Mouse (Mus musculus) forebrain, embryonic 10.5 days (tissue): ENCODE data around the gene Unc13a. TPM values are rescaled to one million over a fixed set of nuclear protein-coding genes. Genes with fewer than 3 reads are reported as not detected.

Experiments
- DNase-seq: peaks from one replicate; pipeline ENCODE4 v3.0.0-alpha.2; 2017; ENCODE audit warnings: low spot score; ENCODE audit errors: extremely low spot score
- H3K27ac ChIP-seq: fragments of 300-500 bp; sonication (generic); 2 replicates; pipeline ENCODE4 v1.5.1; 2016; ENCODE audit warnings: mild to moderate bottlenecking
- H3K27me3 ChIP-seq: fragments of 300-500 bp; sonication (generic); 2 replicates; pipeline ENCODE4 v1.6.1; 2016; ENCODE audit warnings: mild to moderate bottlenecking; ENCODE audit not compliant: poor library complexity, severe bottlenecking
- H3K36me3 ChIP-seq: fragments of 300-500 bp; sonication (generic); replicated peaks from 2 replicates; pipeline ENCODE4 v1.6.1; 2016; ENCODE audit warnings: mild to moderate bottlenecking, moderate library complexity
- H3K4me1 ChIP-seq: fragments of 300-500 bp; sonication (generic); 2 replicates; pipeline ENCODE4 v1.6.1; 2016
- H3K4me3 ChIP-seq: fragments of 300-500 bp; sonication (generic); 2 replicates; pipeline ENCODE4 v1.5.1; 2016; ENCODE audit warnings: mild to moderate bottlenecking, moderate library complexity
- H3K9me3 ChIP-seq: fragments of 300-500 bp; sonication (generic); 2 replicates; pipeline ENCODE4 v1.6.1; 2016; ENCODE audit warnings: mild to moderate bottlenecking, moderate library complexity
- WGBS: fragments of 180-500 bp; shearing (Covaris S2); methylation state at CpG from one replicate; pipeline ENCODE4 v1.1.7; 2016; 5-methylcytosine and 5-hydroxymethylcytosine counted together
- polyA plus RNA-seq: library from polyadenylated mRNA; unstranded; fragments of >200 nt; fragmentation: Nextera tagmentation; extraction: Ambion mirVana; gene quantifications from 2 replicates; pipeline ENCODE4 v1.2.1, GENCODE M21; 2016

Gene Unc13a
- polyA plus RNA-seq, 1 experiment from 2014 or later: 3.3 TPM

GRCm38 (mm10) chr8:71597451-71597850 lies 74.1 kb downstream of the Unc13a start, which contains the start of gene Fam129c:
TSS of gene Fam129c (plus strand) at chr8:71597648.
- WGBS: 93% methylated on average over 3 of the region's 3 CpGs
- DNase-seq: no peak
- peaks cover 43% of the 10 kb centered on the region for H3K36me3 ChIP-seq
- 0 out of 2 replicates have a peak within 1 kb of the TSS, but pooled peaks have one; percentile 36 for H3K27ac ChIP-seq
- no peak within 1 kb of the TSS for H3K4me3 ChIP-seq
- H3K27me3 ChIP-seq: peaks cover 37% of the 10 kb centered on the region
- no peaks in the 10 kb centered on the region for H3K9me3 ChIP-seq
- H3K4me1 ChIP-seq: peaks cover 43% of the 10 kb centered on the region

- Histone ChIP-seq H3K9me3 (no peaks in the 10 kb centered on the region), H3K27me3 (peaks cover 31% of the 10 kb centered on the region), H3K4me1 (peaks cover 38% of the 10 kb centered on the region), H3K36me3 (peaks cover 43% of the 10 kb centered on the region), H3K27ac (no peak overlapping the region), H3K4me3 (no peak overlapping the region)
- DNase-seq: no peak
- WGBS: 87% methylated on average over 4 of the region's 4 CpGs
Observed at GRCm38 (mm10) chr8:71596798-71597197, 74.8 kb downstream of the Unc13a start.

- peak overlapping the region; percentile 23; the same call in 1 of the 2 replicates for H3K4me3 ChIP-seq
- H3K27ac ChIP-seq: 0 out of 2 replicates have a peak overlapping the region, but pooled peaks have one; percentile 36
- H3K36me3 ChIP-seq: peaks cover 43% of the 10 kb centered on the region
- no peak for DNase-seq
- 58% methylated on average over 6 of the region's 6 CpGs for WGBS
- H3K9me3 ChIP-seq: no peaks in the 10 kb centered on the region
- peaks cover 27% of the 10 kb centered on the region for H3K27me3 ChIP-seq
- H3K4me1 ChIP-seq: peaks cover 41% of the 10 kb centered on the region
Observed at GRCm38 (mm10) chr8:71596384-71596783, 75.2 kb downstream of the Unc13a start.

- WGBS: 7% methylated on average over 27 of the region's 27 CpGs
- Histone ChIP-seq H3K4me1 (peaks cover 46% of the 10 kb centered on the region), H3K27me3 (peaks cover 25% of the 10 kb centered on the region), H3K9me3 (no peaks in the 10 kb centered on the region), H3K4me3 (peak overlapping the region; percentile 23), H3K27ac (0 out of 2 replicates have a peak overlapping the region, but pooled peaks have one; percentile 36), H3K36me3 (peaks cover 43% of the 10 kb centered on the region)
- peak; percentile 87 for DNase-seq
Observed at GRCm38 (mm10) chr8:71595862-71596261, 75.7 kb downstream of the Unc13a start.

- Histone ChIP-seq H3K9me3 (no peaks in the 10 kb centered on the region), H3K4me3 (0 out of 2 replicates have a peak overlapping the region, but pooled peaks have one; percentile 12), H3K4me1 (peaks cover 49% of the 10 kb centered on the region), H3K36me3 (peaks cover 30% of the 10 kb centered on the region), H3K27ac (no peak overlapping the region), H3K27me3 (peaks cover 21% of the 10 kb centered on the region)
- DNase-seq: no peak
- 88% methylated on average over 4 of the region's 4 CpGs for WGBS
Observed at GRCm38 (mm10) chr8:71594324-71594722, 77.2 kb downstream of the Unc13a start.

GRCm38 (mm10) chr8:71593556-71594323 lies 77.8 kb downstream of the Unc13a start:
- Histone ChIP-seq H3K27me3 (peaks cover 15% of the 10 kb centered on the region), H3K9me3 (no peaks in the 10 kb centered on the region), H3K27ac (no peak overlapping the region), H3K36me3 (peaks cover 26% of the 10 kb centered on the region), H3K4me1 (peaks cover 49% of the 10 kb centered on the region), H3K4me3 (peak overlapping the region; percentile 80; the same call in 1 of the 2 replicates)
- WGBS: 93% methylated on average over 8 of the region's 8 CpGs
- no peak for DNase-seq

GRCm38 (mm10) chr8:71592374-71593170 lies 79.0 kb downstream of the Unc13a start:
- no peak for DNase-seq
- Histone ChIP-seq H3K4me3 (peak overlapping the region; percentile 80), H3K36me3 (peaks cover 26% of the 10 kb centered on the region), H3K4me1 (peaks cover 49% of the 10 kb centered on the region), H3K27me3 (peaks cover 15% of the 10 kb centered on the region), H3K9me3 (no peaks in the 10 kb centered on the region), H3K27ac (peak overlapping the region; percentile 95)
- WGBS: 6% methylated on average over 60 of the region's 60 CpGs

- Histone ChIP-seq H3K27me3 (peaks cover 15% of the 10 kb centered on the region), H3K36me3 (peaks cover 22% of the 10 kb centered on the region), H3K27ac (peak within 1 kb of the TSS; percentile 95), H3K9me3 (no peaks in the 10 kb centered on the region), H3K4me3 (peak within 1 kb of the TSS; percentile 80), H3K4me1 (peaks cover 49% of the 10 kb centered on the region)
- under 1% methylated on average over 71 of the region's 71 CpGs for WGBS
- DNase-seq: peak; percentile 94
Observed at GRCm38 (mm10) chr8:71591471-71592373, 79.8 kb downstream of the Unc13a start, which contains the start of gene Pgls. TSS of gene Pgls (plus strand) at chr8:71592176.

GRCm38 (mm10) chr8:71591017-71591416 lies 80.5 kb downstream of the Unc13a start:
- Histone ChIP-seq H3K36me3 (peaks cover 21% of the 10 kb centered on the region), H3K4me1 (peaks cover 44% of the 10 kb centered on the region), H3K4me3 (peak overlapping the region; percentile 80), H3K27me3 (peaks cover 15% of the 10 kb centered on the region), H3K27ac (no peak overlapping the region), H3K9me3 (no peaks in the 10 kb centered on the region)
- WGBS: 35% methylated on average over 5 of the region's 5 CpGs
- no peak for DNase-seq

GRCm38 (mm10) chr8:71588762-71589161 lies 82.8 kb downstream of the Unc13a start:
- H3K9me3 ChIP-seq: no peaks in the 10 kb centered on the region
- peaks cover 25% of the 10 kb centered on the region for H3K4me1 ChIP-seq
- no peak overlapping the region for H3K27ac ChIP-seq
- DNase-seq: no peak
- WGBS: 72% methylated on average over 3 of the region's 3 CpGs
- H3K4me3 ChIP-seq: no peak overlapping the region
- H3K36me3 ChIP-seq: peaks cover 27% of the 10 kb centered on the region
- peaks cover 20% of the 10 kb centered on the region for H3K27me3 ChIP-seq

GRCm38 (mm10) chr8:71586891-71587290 lies 84.7 kb downstream of the Unc13a start:
- Histone ChIP-seq H3K4me1 (peaks cover 10% of the 10 kb centered on the region), H3K27ac (no peak overlapping the region), H3K4me3 (no peak overlapping the region), H3K36me3 (peaks cover 23% of the 10 kb centered on the region), H3K27me3 (peaks cover 20% of the 10 kb centered on the region), H3K9me3 (no peaks in the 10 kb centered on the region)
- DNase-seq: peak; percentile 48
- 75% methylated on average over 2 of the region's 2 CpGs for WGBS

- WGBS: 26% methylated on average over 9 of the region's 9 CpGs
Observed at GRCm38 (mm10) chr8:71580201-71580600, 91.4 kb downstream of the Unc13a start.

More at GRCm38 (mm10) chr8:71580201-71580600, 91.4 kb downstream of the Unc13a start:
- DNase-seq: no peak
- H3K9me3 ChIP-seq: no peaks in the 10 kb centered on the region
- peaks cover 14% of the 10 kb centered on the region for H3K4me1 ChIP-seq
- H3K36me3 ChIP-seq: peaks cover 24% of the 10 kb centered on the region
- no peak overlapping the region for H3K27ac ChIP-seq
- H3K4me3 ChIP-seq: no peak overlapping the region
- H3K27me3 ChIP-seq: peaks cover 32% of the 10 kb centered on the region
